In the genomic region with DNA sequence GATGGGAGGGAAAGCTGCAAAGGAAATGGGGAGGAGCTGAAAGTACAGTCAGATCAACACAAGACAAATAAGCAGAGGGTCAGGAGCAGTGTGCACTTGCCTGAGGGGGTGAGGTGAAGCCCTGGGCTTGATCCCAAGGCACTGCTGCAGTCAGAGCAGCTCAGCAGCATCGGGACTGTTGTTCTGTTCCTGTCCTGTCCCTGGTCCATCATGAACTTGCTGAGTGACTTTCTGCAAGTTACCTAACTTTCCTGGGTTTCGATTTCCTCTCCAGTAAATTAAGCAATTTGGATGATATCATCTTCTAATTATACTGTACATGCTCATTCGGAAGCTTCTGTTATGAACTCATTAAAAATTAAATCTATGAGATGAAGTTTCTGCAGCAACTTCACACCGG, we compare ENCODE assay signal across 8 mouse cellular contexts. TPM values are rescaled to one million over a fixed set of nuclear protein-coding genes. Genes with fewer than 3 reads are reported as not detected.
DNase-seq lines count a peak whose midpoint lies in the region; ATAC-seq and TF ChIP-seq lines count a peak whose summit lies in the region.

TSS of gene H3f3b (minus strand) at position 207 of the 400 bp plus-strand sequence.

- H3K9ac ChIP-seq in embryonic facial prominence, embryonic 13.5 days = no peak within 1 kb of the TSS
- H3K9ac ChIP-seq in heart, embryonic 13.5 days = no peak within 1 kb of the TSS
- no peak within 1 kb of the TSS for H3K9ac ChIP-seq in midbrain, postnatal 0 days (replicated peaks; ENCODE audit: low read length, poor library complexity, severe bottlenecking)

- H3K4me3 ChIP-seq in spleen, adult 2 months (ENCODE audit: extremely low read depth, insufficient read depth, insufficient read length) = no peak within 1 kb of the TSS
- no peak within 1 kb of the TSS for H3K4me3 ChIP-seq in embryonic facial prominence, embryonic 13.5 days
- no peak within 1 kb of the TSS for H3K4me3 ChIP-seq in heart, embryonic 13.5 days
- H3K4me3 ChIP-seq in midbrain, postnatal 0 days (ENCODE audit: low read depth, low read length) = no peak within 1 kb of the TSS

- H3K9me3 ChIP-seq in embryonic facial prominence, embryonic 13.5 days = no peaks in the 10 kb centered on the region
- H3K9me3 ChIP-seq in heart, embryonic 13.5 days = no peaks in the 10 kb centered on the region
- no peaks in the 10 kb centered on the region for H3K9me3 ChIP-seq in midbrain, postnatal 0 days (ENCODE audit: low read length)

- intact Hi-C loops in left cerebral cortex, postnatal 10 days (cut with DNase I) = no loop called here

- H3K4me2 ChIP-seq in embryonic facial prominence, embryonic 13.5 days = no peak within 1 kb of the TSS
- no peak within 1 kb of the TSS for H3K4me2 ChIP-seq in heart, embryonic 13.5 days
- no peak within 1 kb of the TSS for H3K4me2 ChIP-seq in midbrain, postnatal 0 days (ENCODE audit: low read depth, low read length, poor library complexity, severe bottlenecking)

- no peak for ATAC-seq in embryonic facial prominence, embryonic 13.5 days (ENCODE audit: insufficient number of reproducible peaks, insufficient read depth, low FRiP score, low TSS enrichment, low read depth)
- no peak for ATAC-seq in heart, embryonic 13.5 days (ENCODE audit: extremely low read depth, insufficient number of reproducible peaks, low FRiP score, low TSS enrichment)
- ATAC-seq in midbrain, postnatal 0 days (ENCODE audit: low FRiP score) = no peak
- ATAC-seq in cerebellum, adult (ENCODE audit: insufficient number of reproducible peaks, low FRiP score, low TSS enrichment) = no peak

- no peak for DNase-seq in spleen, adult 2 months (ENCODE audit: low read depth in 1 of 2, low spot score in 2 of 2)
- no peak for DNase-seq in spleen, postnatal 36 days (ENCODE audit: low spot score in 2 of 2)
- DNase-seq in left cerebral cortex, postnatal 10 days (ENCODE audit: extremely low spot score in 1 of 2, low spot score in 2 of 2) = no peak
- DNase-seq in midbrain, postnatal 0 days (ENCODE audit: low spot score) = no peak
- no peak for DNase-seq in spleen, adult 18-20 months

- no peak within 1 kb of the TSS for H3K27ac ChIP-seq in spleen, adult 2 months (ENCODE audit: insufficient read depth, low read length)
- no peak within 1 kb of the TSS for H3K27ac ChIP-seq in embryonic facial prominence, embryonic 13.5 days
- no peak within 1 kb of the TSS for H3K27ac ChIP-seq in heart, embryonic 13.5 days (replicated peaks)
- H3K27ac ChIP-seq in midbrain, postnatal 0 days (ENCODE audit: low read depth, low read length) = no peak within 1 kb of the TSS

- WGBS in spleen, adult 2 months = 76% methylated on average over 4 of the region's 4 CpGs
- WGBS in embryonic facial prominence, embryonic 13.5 days = 76% methylated on average over 4 of the region's 4 CpGs
- 72% methylated on average over 4 of the region's 4 CpGs for WGBS in heart, embryonic 13.5 days
- 80% methylated on average over 4 of the region's 4 CpGs for WGBS in midbrain, postnatal 0 days

- no peak for TF ChIP-seq CTCF in spleen, adult 2 months (IDR thresholded peaks at IDR 0.05; ENCODE audit: extremely low read depth, insufficient read depth, insufficient read length, insufficient replicate concordance)
- TF ChIP-seq CTCF in midbrain, postnatal 0 days (IDR thresholded peaks at IDR 0.05) = no peak

- H3K4me1 ChIP-seq in spleen, adult 2 months (ENCODE audit: control insufficient read depth, insufficient read depth, insufficient read length) = no peaks in the 10 kb centered on the region; the same call in 1 of the 2 replicates
- peaks cover 17% of the 10 kb centered on the region for H3K4me1 ChIP-seq in embryonic facial prominence, embryonic 13.5 days
- peaks cover 27% of the 10 kb centered on the region for H3K4me1 ChIP-seq in heart, embryonic 13.5 days
- peaks cover 8% of the 10 kb centered on the region; the same call in 1 of the 2 replicates for H3K4me1 ChIP-seq in midbrain, postnatal 0 days (ENCODE audit: insufficient read depth, low read length)

- no peak for TF ChIP-seq POLR2A in spleen, adult 2 months (IDR thresholded peaks at IDR 0.05; ENCODE audit: low read depth, low read length)

- H3K27me3 ChIP-seq in spleen, adult 2 months (ENCODE audit: control insufficient read depth, insufficient read depth, low read length) = no peaks in the 10 kb centered on the region
- H3K27me3 ChIP-seq in embryonic facial prominence, embryonic 13.5 days = no peaks in the 10 kb centered on the region
- H3K27me3 ChIP-seq in heart, embryonic 13.5 days (replicated peaks) = no peaks in the 10 kb centered on the region
- H3K27me3 ChIP-seq in midbrain, postnatal 0 days (ENCODE audit: insufficient read depth, low read length) = no peaks in the 10 kb centered on the region

- H3K36me3 ChIP-seq in spleen, adult 2 months (ENCODE audit: control insufficient read depth, insufficient read depth, low read length) = peaks cover 6% of the 10 kb centered on the region
- H3K36me3 ChIP-seq in embryonic facial prominence, embryonic 13.5 days = 0 out of 2 replicates have a peak, but pooled peaks cover 3% of the 10 kb centered on the region
- peaks cover 5% of the 10 kb centered on the region for H3K36me3 ChIP-seq in heart, embryonic 13.5 days
- no peaks in the 10 kb centered on the region for H3K36me3 ChIP-seq in midbrain, postnatal 0 days (ENCODE audit: insufficient read depth, low read length)

RNA-seq across cellular contexts. Expression of gene H3f3b, which starts in this region (rescaled TPM):
- 161 and 200 TPM in 2 replicates for polyA plus RNA-seq in spleen, adult 2 months (2012; rRNA removed)
- polyA plus RNA-seq in embryonic facial prominence, embryonic 13.5 days (2015; fragmentation: Nextera tagmentation; extraction: Ambion mirVana) = 2,264 and 2,363 TPM in 2 replicates
- 647 and 691 TPM in 2 replicates for polyA plus RNA-seq in heart, embryonic 13.5 days (2015; fragmentation: Nextera tagmentation; extraction: Ambion mirVana)
- total RNA-seq in left cerebral cortex, postnatal 10 days (2021) = 100 to 1,000 TPM; 320 to 336 TPM
- 568 and 792 TPM in 2 replicates for total RNA-seq in midbrain, postnatal 0 days (2014; rRNA removed)
- 2,143 and 2,254 TPM in 2 replicates for polyA plus RNA-seq in midbrain, postnatal 0 days (2015; fragmentation: Nextera tagmentation; extraction: Ambion mirVana)
